Mouse (Mus musculus) heart, adult 2 months (tissue): ENCODE data around the gene Eddm3b. TPM values are rescaled to one million over a fixed set of nuclear protein-coding genes. Genes with fewer than 3 reads are reported as not detected.

ENCODE experiments used
- DNase-seq, 2 experiments: peaks; one replicate each; pipeline ENCODE4 v3.0.0; 2021
- H3K27ac ChIP-seq: fragments of 200-600 bp; 2 replicates; pipeline ENCODE4 v1.8.1; 2022
- H3K27me3 ChIP-seq: fragments of 200-500 bp; 2 replicates; pipeline ENCODE4 v1.6.1; 2012; ENCODE audit warnings: mild to moderate bottlenecking, low read length, inconsistent platforms, mixed read lengths; ENCODE audit not compliant: control insufficient read depth, insufficient read depth
- H3K36me3 ChIP-seq: fragments of 200-500 bp; 2 replicates; pipeline ENCODE4 v1.6.1; 2012; ENCODE audit warnings: low read length, inconsistent platforms; ENCODE audit not compliant: control insufficient read depth, insufficient read depth
- H3K4me1 ChIP-seq: fragments of 200-500 bp; 2 replicates; pipeline ENCODE4 v1.6.1; 2011; ENCODE audit warnings: low read length; ENCODE audit not compliant: control insufficient read depth, insufficient read depth
- H3K4me3 ChIP-seq: fragments of 200-600 bp; 2 replicates; pipeline ENCODE4 v1.8.1; 2022
- H3K79me2 ChIP-seq: fragments of 200-500 bp; replicated peaks from 2 replicates; pipeline ENCODE4 v1.6.1; 2012; ENCODE audit warnings: mild to moderate bottlenecking, inconsistent platforms, low read length, moderate library complexity, mixed read lengths; ENCODE audit not compliant: control insufficient read depth, insufficient read depth
- H3K9ac ChIP-seq: fragments of 200-500 bp; 2 replicates; pipeline ENCODE4 v1.6.1; 2012; ENCODE audit warnings: low read depth, mild to moderate bottlenecking, control low read depth, inconsistent platforms, low read length, mixed read lengths
- CTCF ChIP-seq: fragments of 200-600 bp; IDR thresholded peaks from 2 replicates; pipeline ENCODE4 v1.8.1; 2022; ENCODE audit warnings: antibody characterized with exemption, mild to moderate bottlenecking, moderate library complexity
- EP300 ChIP-seq: fragments of 200-500 bp; IDR thresholded peaks from 2 replicates; pipeline ENCODE4 v1.6.1; 2011; ENCODE audit warnings: low read depth, low read length, control low read depth; ENCODE audit not compliant: insufficient read depth
- POLR2A ChIP-seq: fragments of 200-500 bp; IDR thresholded peaks from 2 replicates; pipeline ENCODE4 v1.6.1; 2011; ENCODE audit warnings: mild to moderate bottlenecking, low read depth, low read length, control low read depth; ENCODE audit not compliant: insufficient read depth
- WGBS: fragments of 180-500 bp; shearing (Covaris S2); methylation state at CpG from one replicate; pipeline ENCODE4 v1.1.7; 2018; 5-methylcytosine and 5-hydroxymethylcytosine counted together
- intact Hi-C: fragments of 180-260 bp; cut with DNase I; formaldehyde crosslinking; loops from one replicate; pipeline ENCODE4 v1.15.1; 2025
- long read RNA-seq: library from polyadenylated mRNA; stranded (forward); transcript quantifications from one replicate; pipeline ENCODE4 v2.0.0, GENCODE M21; 2021
- polyA plus RNA-seq: library from polyadenylated mRNA; depleted of rRNA; stranded (reverse); fragments of >200 nt; gene quantifications from 2 replicates; pipeline ENCODE4 v1.2.3, GENCODE M21; 2012; rRNA removed
- total RNA-seq, 2 experiments: library from RNA; stranded (reverse); gene quantifications; 2 replicates each; pipeline ENCODE4 v1.2.3; 2021

Gene Eddm3b
- total RNA-seq: not detected
- polyA plus RNA-seq: not detected in 2 replicates
- long read RNA-seq: 0 reads

GRCm38 (mm10) chr14:51113916-51114560 is at the start of gene Eddm3b:
Eddm3b (plus strand) TSS chr14:51114426.
- intact Hi-C loops: no loop called here
- DNase-seq: no peak
- H3K79me2 ChIP-seq: no peaks in the 10 kb centered on the region
- H3K4me1 ChIP-seq: no peaks in the 10 kb centered on the region
- WGBS: 64% methylated on average over 12 of the region's 12 CpGs
- no peaks in the 10 kb centered on the region for H3K27me3 ChIP-seq
- TF ChIP-seq CTCF (no peak), POLR2A (no peak), EP300 (no peak)
- H3K9ac ChIP-seq: no peak within 1 kb of the TSS
- H3K4me3 ChIP-seq: no peak within 1 kb of the TSS
- H3K27ac ChIP-seq: no peak within 1 kb of the TSS
- H3K36me3 ChIP-seq: no peaks in the 10 kb centered on the region

GRCm38 (mm10) chr14:51068956-51069355 is 45.3 kb upstream of the Eddm3b start:
- intact Hi-C loops: no loop called here
- Histone ChIP-seq H3K27ac (no peak overlapping the region), H3K9ac (no peak overlapping the region), H3K27me3 (no peaks in the 10 kb centered on the region), H3K79me2 (no peaks in the 10 kb centered on the region), H3K4me1 (peaks cover 2% of the 10 kb centered on the region; the same call in 1 of the 2 replicates), H3K4me3 (no peak overlapping the region), H3K36me3 (no peaks in the 10 kb centered on the region)
- WGBS: 89% methylated on average over 5 of the region's 5 CpGs
- no peak for DNase-seq
- TF ChIP-seq CTCF: no peak
- no peak for TF ChIP-seq EP300
- TF ChIP-seq POLR2A: no peak

GRCm38 (mm10) chr14:51069617-51070016 is 44.6 kb upstream of the Eddm3b start:
- no peaks in the 10 kb centered on the region for H3K36me3 ChIP-seq
- peaks cover 2% of the 10 kb centered on the region; the same call in 1 of the 2 replicates for H3K4me1 ChIP-seq
- WGBS: 84% methylated on average over 2 of the region's 2 CpGs
- no peaks in the 10 kb centered on the region for H3K27me3 ChIP-seq
- DNase-seq: peak in 1 of 2 experiments; percentile 20
- intact Hi-C loops: no loop called here
- H3K27ac ChIP-seq: no peak overlapping the region
- H3K4me3 ChIP-seq: no peak overlapping the region
- no peaks in the 10 kb centered on the region for H3K79me2 ChIP-seq
- no peak for TF ChIP-seq EP300
- peak; percentile 54 for TF ChIP-seq CTCF
- no peak for TF ChIP-seq POLR2A
- no peak overlapping the region for H3K9ac ChIP-seq

GRCm38 (mm10) chr14:51074335-51074734 is 39.9 kb upstream of the Eddm3b start, which contains the start of gene Olfr750:
Olfr750 (minus strand) TSS chr14:51074435.
- Histone ChIP-seq H3K27me3 (no peaks in the 10 kb centered on the region), H3K27ac (no peak within 1 kb of the TSS), H3K9ac (no peak within 1 kb of the TSS), H3K4me3 (no peak within 1 kb of the TSS), H3K79me2 (no peaks in the 10 kb centered on the region), H3K36me3 (no peaks in the 10 kb centered on the region), H3K4me1 (peaks cover 2% of the 10 kb centered on the region; the same call in 1 of the 2 replicates)
- TF ChIP-seq CTCF (no peak), POLR2A (no peak), EP300 (no peak)
- WGBS: 85% methylated on average over 3 of the region's 3 CpGs
- intact Hi-C loops: no loop called here
- DNase-seq: no peak

- no peaks in the 10 kb centered on the region for H3K27me3 ChIP-seq
- peaks cover 2% of the 10 kb centered on the region for H3K4me1 ChIP-seq
- no peak for DNase-seq
- no peaks in the 10 kb centered on the region for H3K36me3 ChIP-seq
- no peak for TF ChIP-seq EP300
- TF ChIP-seq CTCF: no peak
- TF ChIP-seq POLR2A: no peak
- no peak overlapping the region for H3K4me3 ChIP-seq
- H3K9ac ChIP-seq: no peak overlapping the region
- H3K79me2 ChIP-seq: no peaks in the 10 kb centered on the region
- WGBS: 98% methylated on average over 1 of the region's 1 CpGs
- intact Hi-C loops: no loop called here
- H3K27ac ChIP-seq: no peak overlapping the region
Observed at GRCm38 (mm10) chr14:51079180-51079579, 35.0 kb upstream of the Eddm3b start.

GRCm38 (mm10) chr14:51081035-51081434 is 33.2 kb upstream of the Eddm3b start:
- intact Hi-C loops: no loop called here
- TF ChIP-seq POLR2A: no peak
- TF ChIP-seq CTCF: no peak
- no peak overlapping the region for H3K27ac ChIP-seq

More at GRCm38 (mm10) chr14:51081035-51081434, 33.2 kb upstream of the Eddm3b start:
- H3K4me1 ChIP-seq: peaks cover 2% of the 10 kb centered on the region
- 87% methylated on average over 2 of the region's 2 CpGs for WGBS
- no peaks in the 10 kb centered on the region for H3K27me3 ChIP-seq
- DNase-seq: no peak
- H3K79me2 ChIP-seq: no peaks in the 10 kb centered on the region
- H3K4me3 ChIP-seq: no peak overlapping the region
- H3K36me3 ChIP-seq: no peaks in the 10 kb centered on the region
- H3K9ac ChIP-seq: no peak overlapping the region
